Mouse (Mus musculus) monocyte, adult 5-6 weeks (primary cell): ENCODE measurements at regions not wholly inside any gene's neighbourhood (a gene's known extent, or its start where the extent isn't known, plus 50 kb on each side); places are given as distances from the start of the nearest gene placed in this dataset.
A peak's percentile ranks its signal among the peaks of the same experiment; 100 is the strongest.

Experiments
- ATAC-seq: fragments of 153-309, 156-312 bp; replicated peaks from 2 replicates; pipeline ENCODE4 v1.8.0; 2017; ENCODE audit warnings: mild to moderate bottlenecking; ENCODE audit not compliant: low TSS enrichment, insufficient number of reproducible peaks, severe bottlenecking, poor library complexity, low FRiP score

- ATAC-seq, result no peak
Observed at GRCm38 (mm10) chr10:26434586-26434985, 58.8 kb upstream of the L3mbtl3 start.

GRCm38 (mm10) chr10:26440720-26441119, 64.9 kb upstream of the L3mbtl3 start:
- no peak for ATAC-seq

- no peak for ATAC-seq
Observed at GRCm38 (mm10) chr10:26484311-26484710, 108.5 kb upstream of the L3mbtl3 start.

- ATAC-seq, result no peak
Observed at GRCm38 (mm10) chr10:26491351-26491750, 115.6 kb upstream of the L3mbtl3 start.

GRCm38 (mm10) chr10:26492146-26492545, 116.4 kb upstream of the L3mbtl3 start:
- no peak for ATAC-seq

GRCm38 (mm10) chr10:26492856-26493484, 117.2 kb upstream of the L3mbtl3 start:
- no peak for ATAC-seq

- ATAC-seq, result no peak
Observed at GRCm38 (mm10) chr10:26493801-26494200, 118.0 kb upstream of the L3mbtl3 start.

GRCm38 (mm10) chr10:26494380-26494781, 118.6 kb upstream of the L3mbtl3 start:
- ATAC-seq, result peak; percentile 61; the same call in 1 of the 2 replicates

- ATAC-seq, result no peak
Observed at GRCm38 (mm10) chr10:26500265-26500935, 124.6 kb upstream of the L3mbtl3 start.

GRCm38 (mm10) chr10:26520879-26521278, 145.1 kb upstream of the L3mbtl3 start:
- ATAC-seq, result no peak

- no peak for ATAC-seq
Observed at GRCm38 (mm10) chr10:26525848-26526546, 150.2 kb upstream of the L3mbtl3 start.

GRCm38 (mm10) chr10:26540189-26540588, 164.4 kb upstream of the L3mbtl3 start:
- ATAC-seq, result no peak

- no peak for ATAC-seq
Observed at GRCm38 (mm10) chr10:26544061-26544460, 168.3 kb upstream of the L3mbtl3 start.

- no peak for ATAC-seq
Observed at GRCm38 (mm10) chr10:26544796-26545195, 169.0 kb upstream of the L3mbtl3 start.

- no peak for ATAC-seq
Observed at GRCm38 (mm10) chr10:26556246-26556645, 180.5 kb upstream of the L3mbtl3 start.

- ATAC-seq, result no peak
Observed at GRCm38 (mm10) chr10:26558118-26558517, 182.3 kb upstream of the L3mbtl3 start.

- no peak for ATAC-seq
Observed at GRCm38 (mm10) chr10:26559323-26559722, 183.6 kb upstream of the L3mbtl3 start.

- no peak for ATAC-seq
Observed at GRCm38 (mm10) chr10:26560456-26560855, 184.7 kb upstream of the L3mbtl3 start.

GRCm38 (mm10) chr10:26564462-26564861, 188.7 kb upstream of the L3mbtl3 start:
- no peak for ATAC-seq

- ATAC-seq, result no peak
Observed at GRCm38 (mm10) chr10:26567613-26568012, 185.6 kb upstream of the Arhgap18 start.
